Mouse (Mus musculus): ENCODE results near the gene Mindy1. TPM values are rescaled to one million over a fixed set of nuclear protein-coding genes. Genes with fewer than 3 reads are reported as not detected.

Gene Mindy1
- polyA plus RNA-seq, 1 experiment from 2014 or later, result 36.3 TPM

DNA sequence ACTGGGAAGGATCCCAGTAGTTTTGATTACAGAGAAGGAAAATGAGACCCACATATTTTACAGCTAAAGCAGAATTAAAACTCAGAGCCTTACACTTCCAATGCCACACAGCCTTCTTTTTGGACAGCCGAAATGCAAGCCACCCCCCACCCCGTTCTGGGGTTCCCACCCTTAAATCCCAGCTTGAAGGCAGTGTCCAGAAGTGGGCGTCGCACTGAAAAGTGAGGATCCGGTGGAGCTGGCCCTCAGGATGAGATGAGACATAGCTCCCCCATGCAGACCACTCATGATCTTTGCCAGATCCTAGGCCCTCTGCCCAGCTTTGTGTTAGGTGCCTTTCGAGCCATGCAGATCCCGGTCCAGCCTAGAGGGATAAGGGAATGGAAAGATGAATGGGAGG, 39.6 kb upstream of the Mindy1 start, which contains the start of gene Gm128:
Gm128 (minus strand) TSS at position 101 of the 400 bp plus-strand sequence.
- Histone ChIP-seq H3K27me3 (replicated peaks; ENCODE audit: control insufficient read depth, insufficient read depth, low read length) (no peaks in the 10 kb centered on the region), H3K36me3 (ENCODE audit: control insufficient read depth, insufficient read depth, low read length) (0 out of 2 replicates have a peak, but pooled peaks cover 4% of the 10 kb centered on the region), H3K27ac (ENCODE audit: low read depth, low read length) (no peak within 1 kb of the TSS), H3K4me3 (ENCODE audit: low read length) (no peak within 1 kb of the TSS), H3K4me2 (ENCODE audit: low read length) (no peak within 1 kb of the TSS), H3K4me1 (ENCODE audit: control insufficient read depth, insufficient read depth, low read depth, low read length) (no peaks in the 10 kb centered on the region), H3K9ac (ENCODE audit: low read depth, low read length) (no peak within 1 kb of the TSS), H3K9me3 (ENCODE audit: control insufficient read depth, low read length) (no peaks in the 10 kb centered on the region)
- 77% methylated on average over 7 of the region's 7 CpGs for WGBS
- no peak for ATAC-seq

DNA sequence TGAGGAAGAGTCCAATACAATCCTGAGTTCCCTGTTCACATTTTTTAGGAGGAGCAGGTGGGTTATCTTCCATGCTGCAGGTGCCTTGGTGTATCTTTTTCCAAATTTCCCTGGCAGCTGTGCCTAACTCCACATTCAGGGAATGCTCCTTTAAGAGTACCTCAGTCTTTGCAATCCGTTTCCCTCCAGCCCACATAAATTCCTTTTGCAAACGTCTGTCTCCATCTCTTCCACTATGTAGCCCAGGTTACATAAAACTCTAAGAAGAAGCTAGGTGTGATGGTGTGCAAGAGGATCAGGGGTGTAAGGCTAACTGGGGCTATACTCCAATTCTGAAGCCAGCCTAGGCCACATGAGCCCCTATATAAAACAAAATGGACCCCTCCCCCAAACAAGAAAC, 38.1 kb upstream of the Mindy1 start:
- WGBS, result 84% methylated on average over 2 of the region's 2 CpGs

DNA sequence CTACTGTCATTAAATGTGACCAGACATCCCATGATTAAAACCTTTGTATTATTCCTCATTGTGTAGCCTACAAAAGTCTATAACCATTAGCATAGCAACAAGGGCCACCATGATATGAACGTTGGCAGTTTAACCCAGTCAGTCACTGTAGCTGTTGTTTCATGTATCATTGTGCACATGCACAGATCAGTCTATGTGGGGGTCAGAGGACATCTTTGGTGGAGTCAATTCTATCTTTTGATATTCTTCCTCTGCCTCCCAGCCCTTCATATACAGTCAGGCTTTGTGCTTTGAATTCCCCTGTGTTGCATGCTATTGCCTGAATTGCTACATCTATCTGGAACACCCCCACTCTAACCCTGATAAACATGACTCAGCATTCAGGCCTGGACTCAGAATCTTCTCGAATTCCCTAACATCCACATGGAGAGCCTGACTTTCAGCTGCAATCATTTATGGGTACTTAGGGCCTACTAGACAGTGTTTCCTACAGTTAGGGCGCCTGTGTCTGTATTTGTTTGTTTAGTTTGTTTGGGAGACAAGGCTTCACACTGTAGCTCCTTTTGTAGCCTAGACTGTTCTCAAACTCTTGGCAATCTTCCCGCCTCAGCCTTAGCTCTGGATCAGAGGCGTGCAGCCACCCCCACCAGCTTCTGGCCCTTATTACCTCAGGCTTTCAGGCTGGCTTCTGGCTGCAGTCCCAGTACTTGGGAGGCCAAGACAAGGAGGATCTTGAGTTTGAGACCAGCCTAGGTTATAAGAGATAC, 34.5 kb upstream of the Mindy1 start:
- no peaks in the 10 kb centered on the region for H3K36me3 ChIP-seq (ENCODE audit: control insufficient read depth, insufficient read depth, low read length)
- no peak overlapping the region for H3K4me3 ChIP-seq (ENCODE audit: low read length)
- H3K4me2 ChIP-seq (ENCODE audit: low read length), result no peak overlapping the region
- ATAC-seq, result peak; percentile 81
- H3K27me3 ChIP-seq (replicated peaks; ENCODE audit: control insufficient read depth, insufficient read depth, low read length), result no peaks in the 10 kb centered on the region
- WGBS, result 76% methylated on average over 5 of the region's 5 CpGs
- no peaks in the 10 kb centered on the region for H3K9me3 ChIP-seq (ENCODE audit: control insufficient read depth, low read length)
- no peak overlapping the region for H3K9ac ChIP-seq (ENCODE audit: low read depth, low read length)
- H3K4me1 ChIP-seq (ENCODE audit: control insufficient read depth, insufficient read depth, low read depth, low read length), result no peaks in the 10 kb centered on the region
- H3K27ac ChIP-seq (ENCODE audit: low read depth, low read length), result no peak overlapping the region

More for the DNA sequence above, 38.1 kb upstream of the Mindy1 start:
- Histone ChIP-seq H3K9me3 (ENCODE audit: control insufficient read depth, low read length) (no peaks in the 10 kb centered on the region), H3K9ac (ENCODE audit: low read depth, low read length) (no peak overlapping the region), H3K36me3 (ENCODE audit: control insufficient read depth, insufficient read depth, low read length) (no peaks in the 10 kb centered on the region), H3K4me3 (ENCODE audit: low read length) (no peak overlapping the region), H3K27me3 (replicated peaks; ENCODE audit: control insufficient read depth, insufficient read depth, low read length) (no peaks in the 10 kb centered on the region), H3K27ac (ENCODE audit: low read depth, low read length) (no peak overlapping the region), H3K4me2 (ENCODE audit: low read length) (no peak overlapping the region), H3K4me1 (ENCODE audit: control insufficient read depth, insufficient read depth, low read depth, low read length) (no peaks in the 10 kb centered on the region)
- ATAC-seq, result no peak

DNA sequence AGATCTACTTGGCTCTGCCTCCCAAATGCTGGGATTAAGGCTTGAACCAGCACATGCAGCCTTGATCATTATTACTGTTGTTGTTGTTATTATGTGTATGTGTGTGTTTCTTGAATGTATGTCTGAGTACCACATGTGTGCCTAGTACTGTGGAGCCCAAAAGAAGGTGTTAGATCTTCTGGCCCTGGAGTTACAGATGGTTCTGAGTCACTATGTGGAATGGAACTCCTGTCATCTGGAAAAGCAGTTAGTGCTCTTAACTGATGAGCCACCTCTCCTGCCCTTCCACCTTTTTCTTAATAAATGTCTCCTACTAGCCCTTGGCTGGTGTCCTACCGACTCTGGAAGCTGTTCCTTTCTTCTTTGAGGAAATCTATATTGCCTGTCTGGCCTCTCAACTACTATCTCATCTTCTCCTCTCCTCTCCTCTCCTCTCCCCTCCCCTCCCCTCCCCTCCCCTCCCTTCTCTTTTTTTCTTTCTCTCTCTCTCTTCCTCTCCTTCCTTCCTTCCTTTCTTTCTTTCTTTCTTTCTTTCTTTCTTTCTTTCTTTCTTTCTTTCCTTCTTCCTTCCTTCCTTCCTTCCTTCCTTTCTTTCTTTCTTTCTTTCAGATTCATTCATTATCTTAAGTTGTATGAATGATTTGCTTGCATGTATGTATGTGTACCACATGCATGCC, 33.3 kb upstream of the Mindy1 start:
- WGBS, result 69% methylated on average over 1 of the region's 1 CpGs
- H3K4me1 ChIP-seq (ENCODE audit: control insufficient read depth, insufficient read depth, low read depth, low read length), result no peaks in the 10 kb centered on the region
- no peaks in the 10 kb centered on the region for H3K9me3 ChIP-seq (ENCODE audit: control insufficient read depth, low read length)
- H3K9ac ChIP-seq (ENCODE audit: low read depth, low read length), result no peak overlapping the region
- no peaks in the 10 kb centered on the region for H3K27me3 ChIP-seq (replicated peaks; ENCODE audit: control insufficient read depth, insufficient read depth, low read length)
- no peaks in the 10 kb centered on the region for H3K36me3 ChIP-seq (ENCODE audit: control insufficient read depth, insufficient read depth, low read length)
- no peak for ATAC-seq
- H3K4me2 ChIP-seq (ENCODE audit: low read length), result no peak overlapping the region
- H3K4me3 ChIP-seq (ENCODE audit: low read length), result no peak overlapping the region
- no peak overlapping the region for H3K27ac ChIP-seq (ENCODE audit: low read depth, low read length)

DNA sequence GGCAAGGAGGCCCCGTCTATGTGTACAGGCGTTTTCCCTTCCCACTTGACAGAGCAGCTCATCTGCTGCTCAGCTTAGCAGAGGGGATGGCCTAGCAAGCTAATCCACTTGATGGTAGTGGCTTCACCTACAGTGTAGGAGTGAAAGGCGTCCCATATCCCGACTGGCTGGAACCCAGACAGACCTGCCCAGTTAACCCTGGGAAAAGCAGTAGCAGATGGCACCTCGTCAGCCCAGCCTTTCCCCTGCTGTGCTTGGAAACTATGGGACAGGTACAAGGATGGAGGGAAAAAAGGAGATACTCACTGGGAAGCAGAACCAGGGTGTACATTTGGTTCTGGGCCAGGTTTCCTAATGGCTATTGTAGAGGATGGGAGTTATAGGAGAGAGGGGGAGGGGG, 30.8 kb upstream of the Mindy1 start:
- WGBS, result 85% methylated on average over 5 of the region's 5 CpGs
- H3K9me3 ChIP-seq (ENCODE audit: control insufficient read depth, low read length), result no peaks in the 10 kb centered on the region
- H3K27me3 ChIP-seq (replicated peaks; ENCODE audit: control insufficient read depth, insufficient read depth, low read length), result no peaks in the 10 kb centered on the region
- H3K4me3 ChIP-seq (ENCODE audit: low read length), result no peak overlapping the region
- no peaks in the 10 kb centered on the region for H3K4me1 ChIP-seq (ENCODE audit: control insufficient read depth, insufficient read depth, low read depth, low read length)
- H3K27ac ChIP-seq (ENCODE audit: low read depth, low read length), result no peak overlapping the region
- H3K9ac ChIP-seq (ENCODE audit: low read depth, low read length), result no peak overlapping the region
- H3K36me3 ChIP-seq (ENCODE audit: control insufficient read depth, insufficient read depth, low read length), result peaks cover 9% of the 10 kb centered on the region
- no peak for ATAC-seq
- no peak overlapping the region for H3K4me2 ChIP-seq (ENCODE audit: low read length)

DNA sequence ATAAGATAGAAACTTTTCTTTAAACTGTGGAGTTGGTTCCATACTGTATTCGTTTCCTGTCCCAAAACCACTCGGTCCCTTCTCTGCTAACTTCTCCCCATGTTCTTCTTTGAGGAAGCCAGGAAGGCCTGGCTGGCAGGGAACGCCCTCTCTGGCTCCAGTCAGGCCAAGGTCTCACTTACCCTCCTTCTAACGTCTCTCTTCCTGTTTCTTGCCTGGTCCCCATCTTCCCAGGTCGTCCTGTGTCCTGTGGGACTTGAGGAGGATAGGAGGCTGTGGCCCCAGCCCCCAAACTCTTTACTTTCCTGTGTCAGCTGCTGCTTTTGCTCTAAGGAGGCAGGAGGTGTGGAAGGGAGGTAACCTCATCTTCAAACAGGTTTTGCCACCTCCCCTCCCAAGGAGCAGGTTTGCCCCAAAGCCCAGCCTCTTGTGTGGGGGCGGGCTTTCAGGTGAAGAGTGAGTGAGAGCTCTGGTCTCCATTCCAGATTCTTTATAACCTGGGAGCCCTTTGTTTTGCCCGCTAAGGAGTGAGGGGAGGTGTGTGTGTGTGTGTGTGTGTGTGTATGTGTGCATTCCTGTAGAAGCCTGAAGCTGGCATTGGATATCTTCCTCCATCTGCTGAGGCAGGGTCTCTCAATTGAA, 30.2 kb upstream of the Mindy1 start, which contains the start of gene Bnipl:
Bnipl (minus strand) TSS at position 411 of the 642 bp plus-strand sequence.
- no peak for ATAC-seq
- Histone ChIP-seq H3K4me1 (ENCODE audit: control insufficient read depth, insufficient read depth, low read depth, low read length) (no peaks in the 10 kb centered on the region), H3K27ac (ENCODE audit: low read depth, low read length) (no peak within 1 kb of the TSS), H3K36me3 (ENCODE audit: control insufficient read depth, insufficient read depth, low read length) (peaks cover 9% of the 10 kb centered on the region), H3K9me3 (ENCODE audit: control insufficient read depth, low read length) (no peaks in the 10 kb centered on the region), H3K4me2 (ENCODE audit: low read length) (no peak within 1 kb of the TSS), H3K9ac (ENCODE audit: low read depth, low read length) (no peak within 1 kb of the TSS), H3K4me3 (ENCODE audit: low read length) (no peak within 1 kb of the TSS), H3K27me3 (replicated peaks; ENCODE audit: control insufficient read depth, insufficient read depth, low read length) (no peaks in the 10 kb centered on the region)
- 64% methylated on average over 7 of the region's 7 CpGs for WGBS

DNA sequence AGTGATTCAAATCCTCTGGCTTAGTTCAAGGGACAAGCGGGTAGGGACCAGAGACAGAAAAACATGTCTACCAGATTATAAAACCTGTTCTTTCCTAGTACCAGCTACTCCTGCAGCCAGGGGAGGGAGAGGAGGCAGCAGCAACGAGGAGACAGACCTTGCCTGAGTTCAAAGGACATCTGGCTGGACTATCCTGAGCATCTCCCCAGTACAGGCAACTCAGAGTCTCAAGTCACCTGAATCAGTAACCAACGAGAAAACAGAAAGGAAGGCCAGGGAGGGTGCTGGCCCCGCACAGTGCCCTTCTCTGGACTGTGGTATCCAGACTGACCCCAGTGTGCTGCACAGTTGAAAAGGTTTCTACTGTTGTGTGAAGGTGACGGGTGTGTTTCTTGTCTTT, 24.2 kb upstream of the Mindy1 start:
- H3K4me1 ChIP-seq (ENCODE audit: control insufficient read depth, insufficient read depth, low read depth, low read length), result no peaks in the 10 kb centered on the region
- no peak overlapping the region for H3K27ac ChIP-seq (ENCODE audit: low read depth, low read length)
- peaks cover 32% of the 10 kb centered on the region for H3K36me3 ChIP-seq (ENCODE audit: control insufficient read depth, insufficient read depth, low read length)
- H3K9me3 ChIP-seq (ENCODE audit: control insufficient read depth, low read length), result no peaks in the 10 kb centered on the region
- H3K9ac ChIP-seq (ENCODE audit: low read depth, low read length), result no peak overlapping the region
- H3K4me3 ChIP-seq (ENCODE audit: low read length), result no peak overlapping the region
- H3K4me2 ChIP-seq (ENCODE audit: low read length), result no peak overlapping the region
- WGBS, result 82% methylated on average over 5 of the region's 5 CpGs
- ATAC-seq, result no peak
- no peaks in the 10 kb centered on the region for H3K27me3 ChIP-seq (replicated peaks; ENCODE audit: control insufficient read depth, insufficient read depth, low read length)

DNA sequence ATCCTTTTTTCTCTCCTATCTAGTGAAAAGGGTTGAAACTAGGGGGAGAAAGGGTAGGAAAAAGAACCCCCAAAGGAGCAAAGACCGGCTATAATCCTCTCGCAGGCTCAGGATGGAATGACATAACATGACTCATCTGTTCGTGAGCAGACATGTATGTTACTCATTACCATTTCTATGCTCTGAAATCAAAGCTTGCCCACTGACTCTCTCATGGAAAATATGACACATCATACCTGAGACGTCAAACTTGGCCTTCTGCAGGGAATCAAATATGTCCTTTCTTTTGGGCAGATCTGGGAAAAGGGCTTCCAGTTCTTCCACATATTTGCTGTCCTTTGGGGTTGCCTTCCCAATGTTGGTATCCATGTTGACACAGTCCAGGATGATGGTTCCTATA, 19.2 kb upstream of the Mindy1 start:
- no peaks in the 10 kb centered on the region for H3K27me3 ChIP-seq (replicated peaks; ENCODE audit: control insufficient read depth, insufficient read depth, low read length)
- no peak overlapping the region for H3K4me2 ChIP-seq (ENCODE audit: low read length)
- no peak overlapping the region for H3K4me3 ChIP-seq (ENCODE audit: low read length)
- H3K36me3 ChIP-seq (ENCODE audit: control insufficient read depth, insufficient read depth, low read length), result peaks cover 46% of the 10 kb centered on the region
- WGBS, result 91% methylated on average over 4 of the region's 4 CpGs
- no peak overlapping the region for H3K27ac ChIP-seq (ENCODE audit: low read depth, low read length)
- no peak overlapping the region for H3K9ac ChIP-seq (ENCODE audit: low read depth, low read length)
- no peaks in the 10 kb centered on the region for H3K9me3 ChIP-seq (ENCODE audit: control insufficient read depth, low read length)
- H3K4me1 ChIP-seq (ENCODE audit: control insufficient read depth, insufficient read depth, low read depth, low read length), result no peaks in the 10 kb centered on the region
- no peak for ATAC-seq

DNA sequence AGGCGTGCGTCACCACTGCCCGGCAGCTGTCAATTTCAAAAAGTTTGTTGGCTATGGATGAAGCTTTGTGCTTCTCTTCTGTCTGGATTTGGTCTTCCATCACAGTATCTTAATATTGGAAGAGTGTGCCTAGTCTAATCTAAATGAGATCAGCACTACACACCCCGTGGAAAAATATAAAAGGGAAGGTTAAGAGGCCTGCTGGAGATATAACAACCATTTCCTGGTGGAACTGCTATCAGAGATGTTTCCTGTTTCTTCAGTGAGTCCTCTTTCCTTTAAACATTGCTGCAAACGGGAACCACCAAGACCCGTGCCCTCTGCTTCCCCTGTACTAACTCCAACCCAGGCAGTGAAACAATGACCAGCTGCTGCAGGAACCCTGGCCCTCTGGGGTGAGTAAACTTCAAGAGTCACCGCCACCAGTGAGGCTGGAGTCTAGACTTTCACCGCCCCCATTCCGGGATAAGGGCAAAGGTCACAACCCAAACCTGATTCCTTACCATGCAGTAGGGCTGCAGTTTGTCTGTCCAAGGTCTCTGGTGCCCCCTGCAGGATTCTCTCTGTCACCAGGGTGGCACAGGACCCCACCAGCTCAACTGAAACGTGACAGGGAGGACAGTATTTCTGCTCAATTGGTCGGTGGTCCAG, 17.9 kb upstream of the Mindy1 start:
- Histone ChIP-seq H3K9ac (ENCODE audit: low read depth, low read length) (no peak overlapping the region), H3K27me3 (replicated peaks; ENCODE audit: control insufficient read depth, insufficient read depth, low read length) (no peaks in the 10 kb centered on the region), H3K36me3 (ENCODE audit: control insufficient read depth, insufficient read depth, low read length) (peaks cover 48% of the 10 kb centered on the region), H3K4me2 (ENCODE audit: low read length) (no peak overlapping the region), H3K9me3 (ENCODE audit: control insufficient read depth, low read length) (no peaks in the 10 kb centered on the region), H3K27ac (ENCODE audit: low read depth, low read length) (no peak overlapping the region), H3K4me1 (ENCODE audit: control insufficient read depth, insufficient read depth, low read depth, low read length) (no peaks in the 10 kb centered on the region), H3K4me3 (ENCODE audit: low read length) (no peak overlapping the region)
- WGBS, result 55% methylated on average over 11 of the region's 11 CpGs
- peak; percentile 45; the same call in 1 of the 2 replicates for ATAC-seq
